Mouse (Mus musculus) frontal cortex, adult 2 months (tissue): ENCODE data around the gene Igflr1. TPM values are rescaled to one million over a fixed set of nuclear protein-coding genes. Genes with fewer than 3 reads are reported as not detected.
A peak's percentile ranks its signal among the peaks of the same experiment; 100 is the strongest.

Experiments
- DNase-seq, 2 experiments: peaks; one replicate each; pipeline ENCODE4 v3.0.0; 2022; ENCODE audit warnings: low spot score in 1 of 2; ENCODE audit errors: extremely low spot score in 1 of 2
- polyA plus RNA-seq: library from polyadenylated mRNA; depleted of rRNA; stranded (reverse); fragments of >200 nt; gene quantifications from 2 replicates; pipeline ENCODE4 v1.2.3, GENCODE M21; 2012; rRNA removed

Igflr1 gene
- 6.2 and 7.9 TPM in 2 replicates for polyA plus RNA-seq

DNA sequence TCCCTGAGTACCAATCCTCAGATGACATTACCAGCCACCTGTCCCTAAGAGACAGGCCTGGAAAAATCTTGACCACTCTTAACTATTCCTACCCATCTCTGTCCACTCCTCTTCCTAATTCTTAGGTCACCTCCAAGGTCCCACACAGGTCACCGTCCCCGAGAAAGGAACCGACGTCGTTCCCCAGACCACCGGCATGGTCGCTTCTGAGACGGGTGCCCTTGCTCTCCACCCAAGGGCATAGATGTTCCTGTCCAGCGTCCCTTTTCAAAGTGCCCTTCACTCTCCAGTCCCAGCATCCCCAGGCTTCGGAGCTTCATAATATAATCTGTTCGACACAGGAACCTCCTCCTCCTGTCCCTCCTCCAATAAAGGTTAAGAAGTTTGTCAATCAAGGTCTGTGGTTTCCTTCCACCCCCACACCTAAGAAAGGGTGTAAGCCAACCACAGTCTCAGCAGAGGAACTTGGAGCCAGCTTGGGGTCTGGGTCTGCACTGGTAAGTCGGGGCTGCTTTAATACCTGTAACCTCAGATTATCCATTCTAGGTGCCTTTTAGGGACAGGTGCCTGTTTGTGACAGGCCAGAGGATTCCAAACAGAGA lies at the start of gene Igflr1:
TSS of gene Igflr1 (plus strand) at position 458 of the 602 bp plus-strand sequence.
- DNase-seq: no peak

DNA sequence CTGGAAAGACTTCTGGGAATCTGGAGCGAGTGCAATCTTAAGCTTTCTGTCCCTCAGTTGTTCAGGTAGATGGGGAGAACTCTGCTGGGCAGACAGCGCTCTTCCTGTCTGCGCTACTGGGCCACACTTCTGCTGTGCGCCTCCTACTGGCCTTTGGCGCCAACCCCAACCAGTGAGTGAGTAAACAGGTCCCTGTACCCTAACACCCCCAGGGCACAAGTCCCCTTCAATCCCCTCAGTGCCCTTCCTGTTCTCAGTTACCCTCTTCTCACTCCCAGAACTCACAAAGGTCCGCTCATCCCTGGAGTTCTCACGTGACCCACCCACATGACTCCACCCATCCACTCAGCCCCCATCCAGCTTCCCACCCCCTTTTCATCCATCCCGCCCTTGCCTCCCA lies 46.9 kb upstream of the Igflr1 start:
- no peak for DNase-seq

DNA sequence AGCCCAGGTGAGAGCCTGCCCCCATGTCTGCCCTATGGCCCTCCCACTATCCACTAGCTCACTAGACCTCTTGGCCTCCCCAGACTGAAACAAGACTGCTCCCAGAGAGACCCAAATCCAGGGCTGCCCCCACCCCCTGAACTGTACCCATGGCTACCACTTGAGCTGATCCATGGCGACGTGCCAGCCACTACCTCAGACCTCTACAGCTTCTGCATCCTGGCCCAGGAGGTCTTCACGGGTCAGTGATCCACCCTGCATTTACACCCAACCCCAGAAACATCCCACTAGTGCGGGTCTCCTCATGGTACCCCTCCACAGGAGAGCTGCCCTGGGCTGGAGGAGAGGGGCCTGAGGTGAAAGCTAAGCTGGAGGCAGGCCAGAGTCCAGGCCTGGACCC lies 44.8 kb upstream of the Igflr1 start:
- no peak for DNase-seq

DNA sequence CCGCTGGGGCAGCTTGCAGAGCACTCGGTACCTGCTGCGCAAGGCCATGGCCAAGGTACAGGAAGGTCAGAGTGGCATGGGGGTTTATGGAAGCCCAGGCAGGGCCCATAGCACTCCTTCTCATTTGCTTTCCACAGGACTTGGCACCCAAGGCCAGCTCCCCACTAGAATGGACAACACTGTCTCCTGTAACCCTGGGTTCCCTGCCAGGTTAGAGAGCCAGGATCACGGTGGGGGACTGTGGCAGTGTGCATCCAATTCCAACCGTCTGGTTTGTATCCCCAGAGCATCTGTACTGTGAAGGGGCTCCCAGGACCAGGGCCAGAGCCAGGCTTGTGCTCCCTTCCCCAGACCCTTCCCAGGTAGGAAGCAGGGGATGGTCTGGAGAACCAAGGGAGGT lies 44.4 kb upstream of the Igflr1 start:
- DNase-seq: no peak

DNA sequence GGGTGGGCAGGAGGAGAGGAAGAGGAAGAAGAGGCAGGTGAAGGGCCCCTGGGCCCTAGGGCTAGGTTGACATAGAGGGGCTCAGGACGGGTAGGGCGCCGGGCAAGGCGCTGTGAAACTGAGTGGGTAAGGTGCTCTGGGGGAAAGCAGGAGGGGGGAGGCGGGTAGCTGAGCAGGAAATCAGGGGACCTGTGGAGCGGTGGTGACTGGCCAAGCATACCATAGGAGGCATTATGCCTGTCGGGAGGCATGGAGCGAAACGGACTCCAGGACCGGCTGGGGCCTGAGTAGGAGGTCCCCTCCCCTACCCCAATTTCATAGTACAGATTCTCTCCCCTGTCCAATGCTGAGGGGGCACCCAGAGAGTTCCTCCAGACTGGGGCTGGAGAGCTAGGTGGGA lies 42.4 kb upstream of the Igflr1 start:
- no peak for DNase-seq

DNA sequence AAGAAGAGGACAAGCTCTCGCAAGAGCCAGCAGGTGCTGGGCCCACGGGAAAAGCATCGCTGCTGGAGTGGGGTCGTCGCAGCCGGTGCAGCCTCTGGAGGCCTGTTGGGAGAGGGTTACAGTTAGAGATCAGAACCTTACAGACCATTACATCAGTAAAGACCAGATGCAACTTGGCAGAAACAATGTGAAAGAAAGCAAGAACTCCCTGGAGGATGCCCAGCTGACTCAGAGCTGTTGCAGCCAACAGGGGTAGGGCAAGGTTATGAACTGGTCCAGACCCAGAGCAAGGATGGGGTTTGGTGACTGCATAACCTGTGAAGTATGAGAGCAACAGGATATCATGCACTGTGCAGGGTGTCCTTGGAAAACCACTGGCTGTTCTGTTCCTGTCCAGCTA lies 40.7 kb upstream of the Igflr1 start:
- DNase-seq: no peak

DNA sequence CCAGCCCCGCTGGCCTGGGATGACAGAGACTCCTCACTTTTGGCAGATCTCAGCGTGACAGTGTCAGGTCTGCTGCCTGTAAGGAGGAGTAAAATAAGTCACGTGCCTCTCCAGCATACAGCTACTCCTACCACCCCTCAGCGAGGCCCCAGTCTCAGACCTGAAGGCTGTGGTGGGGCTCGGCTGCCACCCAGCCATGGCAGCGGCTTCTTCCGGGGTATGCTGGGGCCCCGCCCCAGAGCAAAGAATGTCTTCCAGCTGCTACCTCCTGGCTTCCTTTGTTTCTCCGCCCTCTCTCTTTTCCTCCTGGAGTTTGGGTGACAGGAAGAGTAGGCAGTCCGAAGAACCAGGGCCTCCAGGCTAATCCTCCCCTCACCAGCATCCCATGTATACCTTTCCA lies 39.3 kb upstream of the Igflr1 start:
- DNase-seq: peak in 1 of 2 experiments; percentile 25

DNA sequence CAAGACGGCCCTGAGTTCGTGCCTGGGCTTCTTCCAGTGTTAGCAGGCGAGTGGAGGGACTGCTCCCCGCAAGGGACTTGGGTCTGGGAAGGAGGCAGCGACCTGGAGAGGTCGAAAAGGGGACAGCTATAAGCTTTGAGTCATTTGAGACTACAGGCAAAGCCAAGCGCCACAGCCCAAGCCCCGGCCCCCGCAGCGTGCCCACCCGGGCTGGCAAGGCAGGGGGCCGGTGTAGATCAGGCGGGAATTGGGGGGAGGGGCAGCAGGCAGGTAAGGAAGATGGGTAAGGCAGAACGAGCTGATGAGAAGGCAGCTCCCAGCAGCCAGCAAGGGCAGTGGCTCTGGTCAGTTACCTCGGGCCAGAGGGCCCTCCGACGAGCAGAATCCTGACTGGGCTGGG lies 38.8 kb upstream of the Igflr1 start:
- DNase-seq: no peak

DNA sequence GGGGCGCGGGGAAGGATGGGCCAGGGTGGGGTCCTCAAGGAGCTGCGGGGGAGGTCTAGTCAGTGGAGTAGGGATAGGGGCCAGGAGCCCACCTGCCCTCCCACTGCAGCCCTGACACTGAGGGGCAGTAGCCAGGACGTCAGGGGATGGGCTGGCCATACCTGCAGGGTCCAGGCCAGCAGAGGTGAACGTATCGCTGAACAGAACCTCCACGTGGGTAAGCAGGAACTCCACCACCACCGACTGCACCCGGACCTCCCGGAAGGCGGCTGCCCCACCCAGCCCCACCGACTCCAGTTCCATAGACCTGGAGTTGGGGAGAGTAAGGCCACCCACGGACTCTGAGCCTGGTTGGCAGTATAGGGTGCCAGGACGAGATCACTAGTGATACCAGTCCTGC lies 38.2 kb upstream of the Igflr1 start:
- no peak for DNase-seq

DNA sequence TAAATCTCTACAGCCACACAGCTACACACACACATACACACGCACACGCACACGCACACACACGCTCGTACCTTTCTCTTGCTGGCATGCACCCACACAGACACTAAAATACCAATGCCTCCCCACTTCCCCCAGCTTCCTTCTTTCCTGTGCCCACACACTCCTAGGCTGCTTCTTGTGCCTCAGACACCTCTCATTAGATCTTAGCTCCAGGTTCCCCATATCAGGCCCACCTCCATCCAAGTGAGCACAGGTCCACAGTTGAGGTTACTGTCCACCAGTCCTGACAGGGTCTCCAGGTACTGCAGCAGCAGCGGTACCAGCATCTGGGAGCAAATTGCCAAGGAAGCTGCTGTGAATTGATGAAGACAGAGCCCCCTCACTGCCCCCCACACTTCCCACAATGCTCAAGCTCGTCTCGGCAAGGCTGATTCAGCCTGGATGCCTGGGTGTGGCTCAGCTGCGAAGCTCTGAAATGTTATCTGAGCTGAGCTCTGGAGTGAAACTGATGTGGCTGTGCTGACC lies 33.9 kb upstream of the Igflr1 start:
- peak; percentile 75 to 83 for DNase-seq

DNA sequence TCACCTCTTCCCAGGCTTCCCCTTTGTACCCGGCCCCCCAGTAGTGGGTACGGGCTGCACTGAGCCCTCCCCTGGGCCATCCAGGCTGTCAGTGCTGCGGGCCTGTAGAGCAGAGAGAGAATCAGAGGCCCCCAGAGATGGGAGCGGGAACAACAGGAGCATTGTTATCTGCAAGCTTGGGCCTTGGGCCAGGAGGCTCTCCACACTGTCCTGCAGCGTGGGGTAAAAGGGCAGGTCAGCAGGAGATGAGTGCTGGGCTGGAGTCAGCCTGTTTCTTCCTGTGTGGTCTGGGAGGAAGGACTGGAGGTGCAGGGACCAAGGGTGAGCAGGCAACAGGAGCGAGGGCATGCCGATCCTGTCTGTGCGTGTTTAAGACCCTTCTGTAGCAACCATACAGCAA lies 32.3 kb upstream of the Igflr1 start:
- no peak for DNase-seq

DNA sequence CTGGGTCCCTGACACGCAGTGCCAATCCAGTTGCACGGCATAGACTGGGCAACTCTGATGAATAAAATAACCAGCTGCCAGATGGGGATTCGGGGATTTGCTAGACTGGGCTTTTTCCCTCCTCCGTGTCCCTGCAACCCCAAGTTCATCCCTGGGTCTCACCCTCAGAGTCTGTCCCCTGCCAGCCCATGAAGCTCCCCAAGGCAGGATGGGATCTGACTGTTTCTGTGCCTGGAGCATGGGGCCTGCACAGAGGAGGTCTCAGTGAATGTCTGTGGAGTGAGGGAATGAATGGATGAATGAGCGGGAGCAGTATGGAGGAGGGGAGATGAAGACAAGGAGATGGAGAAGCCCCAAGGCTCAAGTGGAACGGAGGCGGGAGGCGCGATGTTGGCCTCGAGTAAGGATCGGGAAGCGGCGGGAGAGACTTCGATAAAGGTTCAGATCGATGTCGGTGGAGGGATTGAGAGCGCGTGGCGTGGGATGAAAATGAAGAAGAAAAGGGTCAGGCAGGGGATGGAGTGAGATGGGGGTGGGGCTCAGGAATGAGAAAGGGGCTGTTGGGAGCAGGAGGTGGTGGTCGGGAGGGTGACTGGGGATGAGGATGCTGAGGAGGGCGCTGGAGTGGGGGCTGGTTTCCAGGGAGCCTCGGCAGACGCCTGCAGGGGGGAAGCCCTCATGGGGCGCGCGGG lies 31.1 kb upstream of the Igflr1 start:
- peak in 1 of 2 experiments; percentile 54 for DNase-seq

DNA sequence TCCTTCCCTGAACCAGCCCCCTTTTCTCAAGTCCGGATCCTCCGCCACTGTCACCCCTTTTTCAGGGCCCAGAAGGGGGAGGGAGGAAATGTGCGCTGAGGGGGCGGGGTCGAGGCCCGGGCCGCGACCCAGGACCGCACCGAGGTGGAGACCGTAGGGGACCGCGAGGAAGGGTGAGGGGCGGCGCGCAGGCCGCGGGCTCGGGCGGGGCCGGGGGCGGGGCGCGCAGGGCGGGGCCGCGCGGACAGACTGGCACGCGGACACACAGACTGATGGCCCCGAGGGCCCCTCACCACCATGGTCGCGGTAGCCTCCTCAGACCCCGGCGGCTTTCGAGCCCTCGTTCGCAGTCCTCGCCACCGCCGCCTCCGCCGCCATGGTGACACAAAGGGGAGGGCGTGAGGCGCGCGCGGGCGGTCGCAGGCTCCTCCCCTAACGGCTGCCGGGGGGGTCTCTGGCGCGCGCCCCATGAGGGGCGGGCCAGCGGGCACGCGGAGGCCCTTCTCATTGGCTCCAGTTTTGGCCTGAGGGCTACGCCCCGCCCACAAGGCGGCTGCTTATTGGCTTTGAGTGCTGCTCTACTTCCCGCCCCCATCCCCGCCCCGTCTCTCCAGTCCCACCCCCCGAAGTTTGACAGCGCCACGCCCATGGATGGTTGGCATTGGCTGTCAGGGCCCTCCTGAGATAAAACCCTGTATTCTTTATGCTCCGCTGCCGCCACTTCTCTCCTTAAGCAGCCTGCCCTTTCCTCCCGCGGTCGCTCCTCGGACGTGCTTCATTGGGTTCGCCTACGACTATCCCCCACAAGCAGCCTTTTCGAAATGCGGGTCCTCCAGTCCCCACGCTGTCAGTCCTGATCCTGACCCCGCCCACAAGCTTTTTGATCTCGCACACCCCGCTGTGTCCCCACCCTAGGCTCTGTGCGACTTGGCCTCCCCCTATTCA lies 30.3 kb upstream of the Igflr1 start, which contains the start of gene Arhgap33:
TSS of gene Arhgap33 (minus strand) at position 428 of the 945 bp plus-strand sequence.
- peak; percentile 95 to 97 for DNase-seq

DNA sequence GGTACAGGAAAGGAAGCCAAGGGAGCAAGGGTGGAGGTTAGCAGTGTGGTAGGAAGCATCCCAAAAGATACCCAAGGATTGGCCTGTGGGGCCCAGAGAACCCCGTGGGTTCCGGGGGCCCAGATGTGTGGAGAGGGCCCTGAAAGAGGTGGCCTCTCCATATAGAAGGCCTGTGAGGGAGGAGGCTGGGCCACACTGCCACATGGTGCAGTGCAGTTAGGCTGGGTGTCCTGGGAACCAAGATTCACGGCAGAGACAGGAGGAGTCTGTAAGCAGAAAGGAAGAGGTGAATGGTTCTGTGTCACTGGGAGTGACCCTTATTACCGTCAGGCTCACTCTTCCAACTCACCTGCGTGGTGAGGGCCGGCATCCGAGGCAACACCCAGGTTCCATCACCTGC lies 24.7 kb upstream of the Igflr1 start:
- DNase-seq: no peak

DNA sequence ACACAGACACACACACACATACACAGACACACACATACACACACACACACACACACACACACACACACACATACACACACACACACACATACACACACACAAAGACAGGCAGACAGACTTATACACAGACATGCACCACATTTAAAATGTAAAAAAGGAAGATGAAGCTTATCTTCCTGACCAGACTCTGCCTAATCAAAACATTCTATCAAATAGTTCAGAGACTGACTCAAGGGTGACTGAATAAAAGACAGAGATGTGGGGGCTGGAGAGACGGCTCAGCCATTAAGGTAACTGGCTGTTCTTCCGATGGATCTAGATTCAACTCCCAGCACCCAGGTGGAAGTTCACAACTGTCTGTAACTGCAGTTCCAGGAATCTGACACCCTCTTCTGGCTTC lies 20.9 kb upstream of the Igflr1 start:
- no peak for DNase-seq

DNA sequence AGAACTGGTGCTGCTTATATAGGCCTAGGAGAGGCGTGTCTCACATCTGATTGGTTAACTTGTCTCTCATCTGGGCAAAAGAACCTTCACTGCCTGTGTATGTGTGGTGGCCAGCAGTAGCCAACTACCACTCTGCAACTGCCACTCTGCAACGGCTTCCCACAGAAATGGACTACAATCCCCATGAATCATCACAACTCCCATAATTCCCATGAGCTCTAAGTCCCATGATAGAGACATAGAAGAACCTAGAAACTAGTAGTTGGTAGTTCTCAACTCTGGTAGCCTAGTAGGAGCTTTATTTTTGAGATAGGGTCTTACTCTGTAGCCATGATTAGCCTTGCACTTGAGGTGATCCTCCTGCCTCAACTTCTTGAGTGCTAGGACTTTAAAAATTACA lies 15.3 kb upstream of the Igflr1 start:
- no peak for DNase-seq

DNA sequence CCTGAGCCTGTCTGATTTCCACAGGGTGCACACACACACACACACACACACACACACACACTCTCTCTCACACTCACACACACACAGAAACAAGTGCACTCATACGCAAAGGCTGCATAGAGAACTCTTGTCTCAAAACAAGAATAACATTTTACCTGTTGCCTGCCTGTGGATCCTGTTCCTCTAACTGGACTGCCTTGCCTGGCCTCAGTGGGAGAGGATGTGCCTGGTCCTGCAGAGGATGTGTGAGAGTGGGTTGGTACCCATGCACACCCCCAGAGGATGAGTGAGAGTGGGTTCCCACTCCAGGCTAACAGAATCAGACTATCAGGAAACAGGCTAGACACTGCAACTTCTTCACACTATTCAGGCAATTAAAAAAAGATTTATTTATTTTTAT lies 14.6 kb upstream of the Igflr1 start:
- DNase-seq: no peak

DNA sequence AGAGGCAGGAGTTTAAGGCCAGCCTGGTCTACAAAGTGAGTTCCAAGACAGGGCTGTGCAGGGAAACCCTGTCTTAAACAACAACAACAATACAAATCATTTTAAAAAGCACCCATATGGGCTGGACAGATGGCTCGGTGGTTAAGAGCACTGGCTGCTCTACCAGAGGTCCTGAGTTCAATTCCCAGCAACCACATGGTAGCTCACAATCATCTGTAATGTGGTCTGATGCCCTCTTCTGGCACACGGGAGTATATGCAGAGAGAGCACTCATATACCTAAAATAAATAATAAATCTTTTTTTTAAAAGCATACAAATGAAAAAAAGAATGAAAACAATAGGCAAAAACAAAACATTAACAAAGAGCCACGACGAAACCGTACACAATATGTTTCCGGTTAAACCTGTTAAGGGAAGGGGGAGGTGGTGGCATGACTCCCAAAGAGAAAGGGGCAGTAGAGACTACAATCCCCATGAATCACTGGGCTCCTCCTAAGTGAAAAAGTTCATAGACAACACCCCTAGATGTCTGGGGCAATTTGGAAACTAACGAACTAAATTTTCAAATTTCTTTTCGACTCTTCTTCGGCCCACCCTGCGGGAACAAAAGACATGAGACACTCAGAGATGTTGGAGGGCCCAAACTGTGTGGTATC lies 13.7 kb upstream of the Igflr1 start:
- DNase-seq: peak in 1 of 2 experiments; percentile 44

DNA sequence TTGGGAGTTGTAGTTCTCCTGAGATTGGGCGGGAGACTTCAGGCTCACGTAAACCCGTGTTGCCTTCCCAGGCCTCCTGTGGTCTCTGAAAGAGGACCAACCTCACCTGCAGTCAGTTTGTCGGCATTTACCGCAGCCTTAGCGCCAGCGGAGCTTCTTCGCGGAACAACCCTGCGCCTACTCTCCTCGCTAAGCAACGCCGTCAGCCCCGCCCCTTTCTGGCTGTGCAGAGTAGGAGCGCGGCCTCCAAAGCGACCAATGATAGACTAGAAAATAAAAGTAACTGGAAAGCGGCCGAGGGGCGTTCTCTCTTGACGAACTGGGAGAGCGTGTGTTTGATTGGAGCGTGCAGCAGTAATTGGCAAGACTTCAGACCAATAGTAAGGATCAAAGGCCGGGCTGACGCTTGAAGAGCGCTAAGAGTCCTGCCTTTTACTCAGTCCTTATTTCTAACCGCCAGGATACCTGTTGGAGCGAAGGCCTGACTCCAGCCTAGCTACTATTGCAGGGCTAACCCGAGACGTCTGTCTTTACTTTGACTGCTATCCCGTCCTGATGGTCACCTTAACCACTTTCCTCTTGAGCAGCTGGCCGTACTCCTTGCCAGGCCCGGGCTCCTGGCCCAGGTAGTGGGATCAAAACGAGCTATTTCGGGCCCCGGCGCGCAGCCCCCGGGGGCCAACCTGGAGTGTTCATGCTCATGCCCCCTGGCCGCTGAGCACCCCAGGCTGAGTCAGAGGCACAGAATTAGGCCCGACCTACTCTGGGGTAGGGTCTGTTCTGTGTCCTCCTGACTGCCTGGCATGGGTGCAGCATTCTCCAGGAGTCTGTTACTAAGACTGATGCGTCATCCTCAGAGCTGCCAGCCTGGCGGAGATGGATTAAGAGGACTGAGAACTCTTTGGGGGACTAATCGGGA lies 12.9 kb upstream of the Igflr1 start, which contains the start of the genes Hspb6 and Proser3:
TSS of gene Hspb6 (plus strand) at position 77 of the 919 bp plus-strand sequence.
TSS of gene Proser3 (minus strand) at position 198 of the 919 bp plus-strand sequence.
- DNase-seq: peak; percentile 97 to 98
